Mouse (Mus musculus) cerebellum, adult 18-20 months (tissue): ENCODE results near the gene 2300009A05Rik.

Source experiments
- DNase-seq, 2 experiments: peaks; one replicate each; pipeline ENCODE4 v3.0.0; 2021

The 2300009A05Rik gene

DNA sequence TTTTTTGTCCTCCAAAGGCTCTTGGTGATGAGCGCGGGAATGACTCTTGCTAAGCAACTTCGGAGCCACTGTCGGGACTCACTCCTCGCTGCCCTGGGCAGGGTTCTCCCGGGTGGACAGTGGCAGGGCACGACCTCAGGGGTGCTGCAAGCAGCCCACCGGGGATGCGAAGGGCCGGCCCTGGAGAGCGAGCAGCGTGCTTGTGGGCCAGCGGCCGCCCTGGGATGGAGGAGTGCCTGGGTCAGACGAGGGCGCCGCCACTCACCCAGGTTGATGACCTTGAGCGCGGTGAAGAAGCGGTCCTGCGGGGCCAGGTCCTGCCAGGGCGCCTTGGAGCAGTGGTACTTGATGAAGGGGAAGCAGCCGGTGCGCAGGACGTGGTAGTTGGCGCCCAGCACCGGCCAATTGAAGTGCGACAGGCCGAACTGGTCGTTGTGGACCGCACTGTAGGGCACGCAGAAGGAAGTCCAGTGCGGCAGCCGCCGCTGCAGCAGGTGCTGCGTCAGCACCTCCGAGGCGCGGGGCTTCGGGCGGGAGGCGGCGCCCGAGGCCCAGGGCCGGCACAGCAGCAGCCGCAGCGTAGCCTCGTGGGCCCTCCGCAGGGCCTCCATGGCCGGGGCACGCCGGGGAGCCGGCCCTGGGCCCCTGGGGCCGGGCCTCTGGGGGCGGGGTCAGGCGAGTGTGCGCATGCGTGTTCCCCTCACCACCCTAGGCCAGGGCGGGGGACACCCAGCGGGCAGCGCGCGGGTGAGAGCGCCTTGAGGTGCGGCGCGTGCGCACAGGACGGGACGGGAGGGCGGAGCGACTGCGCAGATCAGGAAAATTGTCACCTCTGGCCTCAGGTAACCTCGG lies at the start of gene 2300009A05Rik:
Gene 2300009A05Rik (minus strand): TSS at position 636 of the 852 bp plus-strand sequence.
- DNase-seq, result peak; percentile 95 to 98

DNA sequence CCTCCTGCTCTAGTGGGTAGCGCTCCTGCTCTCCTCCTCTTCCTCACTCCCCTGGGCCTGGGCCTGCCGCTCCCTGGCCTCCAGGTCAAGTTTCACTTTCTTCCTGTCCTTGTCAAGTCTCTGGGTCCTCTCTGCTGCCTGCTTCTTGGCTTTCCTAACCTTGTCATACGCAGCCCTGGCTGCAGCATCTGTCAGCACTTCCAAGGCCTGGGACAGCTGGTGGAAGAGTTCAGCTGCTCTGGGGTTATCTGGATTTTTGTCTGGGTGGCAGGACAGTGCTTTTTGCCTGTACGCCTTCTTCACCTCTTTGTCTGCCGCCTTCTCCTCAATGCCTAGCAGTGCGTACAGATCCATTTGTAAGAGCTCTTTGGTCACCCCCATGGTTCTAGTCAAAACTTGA lies 44.6 kb upstream of the 2300009A05Rik start:
- no peak for DNase-seq

DNA sequence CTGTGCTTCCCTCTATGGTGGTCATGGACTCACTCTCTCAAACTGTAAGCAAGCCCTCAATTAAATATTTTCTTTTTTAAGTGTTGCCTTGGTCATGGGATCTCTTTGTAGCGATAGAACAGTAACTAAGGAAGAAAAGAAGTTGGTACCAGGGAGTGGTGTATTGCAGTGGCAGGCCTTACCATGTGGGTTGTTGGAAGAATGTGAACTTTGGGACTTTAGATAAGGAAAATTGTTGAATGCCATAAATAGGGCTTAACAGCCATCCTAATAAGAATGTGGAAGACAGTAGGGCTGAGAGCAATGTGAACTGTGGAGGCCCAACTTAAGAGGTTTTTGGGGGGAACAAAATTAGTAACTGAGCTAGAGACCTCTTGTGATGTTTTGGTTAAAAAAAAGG lies 31.6 kb upstream of the 2300009A05Rik start:
- DNase-seq, result no peak

DNA sequence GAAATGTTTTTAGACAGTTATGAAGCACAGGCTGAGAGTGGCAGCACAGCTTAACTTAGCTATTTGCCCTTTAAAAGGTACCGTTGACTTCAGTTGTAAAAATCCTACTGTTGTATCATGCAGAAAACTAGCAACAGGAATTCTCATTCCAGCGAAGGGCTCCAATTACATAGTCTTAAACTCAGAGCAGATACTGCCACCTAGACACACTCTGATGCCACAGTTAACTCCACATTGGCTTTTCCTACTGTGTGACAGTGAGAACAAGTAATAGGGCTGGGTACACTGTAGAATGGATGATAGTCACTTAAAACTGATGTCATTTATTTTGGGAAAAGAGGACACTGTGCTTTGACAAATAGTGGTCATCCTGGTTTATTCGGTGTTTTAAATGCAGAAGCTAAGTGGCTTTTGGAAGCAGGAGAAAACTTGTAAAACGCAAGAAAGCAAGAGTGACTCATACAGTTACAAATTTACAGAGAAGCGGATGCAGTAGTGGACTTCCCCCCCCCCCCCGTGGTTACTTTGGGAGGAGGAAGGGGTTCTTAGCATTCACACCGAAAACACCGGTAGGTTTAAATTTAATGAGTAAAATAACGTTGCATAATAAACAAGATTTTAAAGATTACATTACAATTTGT lies 22.2 kb upstream of the 2300009A05Rik start:
- DNase-seq, result peak; percentile 5 to 9

DNA sequence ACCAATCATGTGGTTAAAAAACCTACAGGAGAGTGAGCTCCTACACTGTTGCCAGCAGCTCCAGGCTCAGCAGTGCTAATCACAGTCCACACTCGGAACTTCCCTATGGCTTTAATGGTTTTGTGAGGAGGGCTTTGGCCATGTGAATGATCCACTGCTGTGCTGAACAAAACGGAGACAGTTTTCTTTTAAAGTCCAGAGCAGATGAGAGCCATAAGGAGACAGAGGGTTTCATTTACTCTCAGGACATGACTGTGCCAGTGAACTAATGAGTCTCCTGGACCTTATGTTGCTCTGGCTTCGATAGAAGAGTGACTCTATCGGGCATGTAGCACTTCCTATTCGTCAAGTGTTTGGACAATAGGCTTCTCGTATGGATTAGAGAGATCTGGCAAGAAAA lies 21.4 kb upstream of the 2300009A05Rik start:
- DNase-seq, result peak; percentile 37 to 38

DNA sequence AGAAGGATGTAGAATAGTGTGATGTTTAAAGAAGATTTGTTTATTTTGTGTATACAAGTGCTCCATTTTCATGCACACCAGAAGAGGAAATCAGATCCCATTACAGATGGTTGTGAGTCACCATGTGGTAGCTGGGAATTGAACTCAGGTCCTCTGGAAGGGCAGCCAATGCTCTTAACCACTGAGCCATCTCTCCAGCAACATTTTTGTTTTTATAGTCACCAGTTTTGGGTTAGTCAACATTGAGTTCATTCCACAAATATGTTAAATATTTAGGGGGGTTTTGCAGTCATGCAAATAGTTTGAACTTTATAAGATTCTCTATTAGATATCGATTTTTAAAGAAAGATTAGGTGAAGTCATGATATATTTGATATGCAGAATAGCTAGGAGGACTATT lies 1.1 kb upstream of the 2300009A05Rik start:
- DNase-seq, result no peak

DNA sequence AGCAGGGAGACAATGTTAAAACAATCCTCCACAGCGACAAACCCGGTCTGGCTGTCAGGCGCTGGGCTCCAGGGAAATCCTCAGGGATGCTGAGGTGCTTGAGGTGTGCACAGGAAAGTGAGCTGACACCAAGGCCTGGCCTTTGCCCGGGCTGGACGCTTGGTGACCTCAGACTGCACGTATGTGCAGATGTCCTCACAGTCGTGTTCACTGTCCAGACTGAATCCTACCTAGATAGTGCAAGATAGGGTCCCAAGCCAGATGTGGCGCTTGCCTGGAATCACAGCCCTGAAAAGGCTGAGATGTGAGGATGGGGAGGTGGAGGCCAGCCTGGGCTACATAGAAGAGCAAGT lies 393 bp upstream of the 2300009A05Rik start:
- no peak for DNase-seq

DNA sequence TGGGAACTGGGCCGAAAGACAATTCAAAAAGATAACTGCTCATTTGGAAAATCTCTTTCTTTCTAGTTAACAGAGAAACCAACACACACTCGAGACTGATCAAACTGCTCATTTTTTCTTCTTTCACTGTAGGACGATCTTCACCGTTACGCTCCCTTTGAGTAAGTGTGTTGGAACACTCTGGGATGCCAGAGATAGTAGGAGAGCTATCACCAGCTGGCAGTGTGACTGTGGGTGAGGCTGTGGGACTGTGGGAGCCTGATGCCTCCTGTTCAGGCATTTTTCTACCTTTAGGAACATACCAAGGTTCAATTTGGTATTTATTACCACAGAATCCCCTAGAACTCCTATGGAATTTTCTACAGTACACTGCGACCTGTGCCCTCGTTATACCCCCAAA lies 3.4 kb downstream of the 2300009A05Rik start:
- peak; percentile 12 to 36 for DNase-seq

DNA sequence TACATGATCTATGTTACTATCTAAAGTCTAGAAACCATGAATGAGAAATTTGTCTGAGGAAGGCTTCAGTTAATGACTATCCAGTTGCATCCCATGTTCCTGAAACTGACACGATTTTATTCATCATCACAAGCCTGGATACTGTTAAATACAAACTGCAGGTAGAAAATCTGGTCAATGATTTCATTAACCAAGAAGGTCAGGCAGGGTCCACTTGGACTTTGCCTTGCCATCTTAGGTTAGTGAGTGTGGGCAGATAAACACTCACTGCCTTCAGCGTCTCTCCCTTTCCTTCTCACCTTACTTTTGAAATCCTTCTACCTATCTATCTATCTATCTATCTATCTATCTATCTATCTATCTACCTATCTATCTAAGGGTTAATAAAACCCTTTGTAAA lies 7.7 kb downstream of the 2300009A05Rik start:
- no peak for DNase-seq

DNA sequence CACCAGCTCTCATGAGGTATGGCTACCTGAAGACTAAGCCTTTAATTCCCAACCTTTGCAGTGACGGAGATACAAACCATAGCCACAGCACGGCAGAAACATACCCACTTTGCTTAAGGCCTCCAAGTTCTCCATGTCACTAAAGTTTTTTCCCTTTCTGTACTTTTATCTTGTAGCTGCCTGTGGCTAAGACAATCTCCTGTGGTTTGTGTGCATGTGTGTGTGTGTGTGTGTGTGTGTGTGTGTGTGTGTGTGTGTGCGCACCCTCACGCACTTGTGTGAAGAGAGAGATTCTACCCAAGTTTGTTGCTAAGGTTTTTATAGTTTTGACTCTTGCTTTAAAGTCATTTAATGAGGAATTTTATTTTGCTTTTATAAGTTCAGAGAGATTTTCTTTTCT lies 16.3 kb downstream of the 2300009A05Rik start:
- no peak for DNase-seq

DNA sequence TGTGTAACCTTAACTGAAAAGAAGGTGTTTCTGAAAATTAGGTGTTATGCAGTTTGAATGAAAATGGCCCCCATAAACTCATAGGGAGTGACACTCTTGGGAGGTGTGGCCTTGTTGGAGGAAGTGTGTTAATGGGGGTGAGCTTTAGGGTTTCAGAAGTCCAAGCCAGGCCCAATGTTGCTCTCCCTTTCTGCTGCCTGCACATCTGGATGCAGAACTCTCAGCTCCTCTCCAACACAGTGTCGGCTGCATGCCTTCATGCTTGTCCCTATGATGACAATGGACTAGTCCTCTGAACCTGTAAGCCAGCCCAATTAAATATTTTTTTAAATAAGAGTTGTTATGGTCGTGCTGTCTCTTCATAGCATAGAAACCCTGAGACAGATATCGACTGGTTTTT lies 18.7 kb downstream of the 2300009A05Rik start:
- DNase-seq, result no peak

DNA sequence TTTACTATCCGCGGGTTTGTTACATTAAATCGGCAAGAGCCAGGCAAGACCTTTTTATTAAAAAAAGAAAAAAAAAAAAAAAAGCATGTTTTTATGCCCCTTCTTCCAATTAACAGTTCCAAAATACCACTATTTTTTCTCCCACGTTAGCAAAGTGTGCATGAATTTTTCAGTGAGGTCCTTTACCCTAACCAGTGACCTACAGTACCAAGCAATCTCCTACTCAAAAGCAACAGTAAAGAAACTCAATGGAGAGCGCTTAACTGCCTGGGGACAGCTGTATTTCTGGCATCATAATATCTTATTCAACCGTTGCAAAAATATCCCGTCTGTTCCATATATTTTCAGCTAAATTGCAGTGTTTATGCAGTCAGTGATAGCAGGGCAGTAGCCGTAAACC lies 20.9 kb downstream of the 2300009A05Rik start:
- DNase-seq, result no peak

DNA sequence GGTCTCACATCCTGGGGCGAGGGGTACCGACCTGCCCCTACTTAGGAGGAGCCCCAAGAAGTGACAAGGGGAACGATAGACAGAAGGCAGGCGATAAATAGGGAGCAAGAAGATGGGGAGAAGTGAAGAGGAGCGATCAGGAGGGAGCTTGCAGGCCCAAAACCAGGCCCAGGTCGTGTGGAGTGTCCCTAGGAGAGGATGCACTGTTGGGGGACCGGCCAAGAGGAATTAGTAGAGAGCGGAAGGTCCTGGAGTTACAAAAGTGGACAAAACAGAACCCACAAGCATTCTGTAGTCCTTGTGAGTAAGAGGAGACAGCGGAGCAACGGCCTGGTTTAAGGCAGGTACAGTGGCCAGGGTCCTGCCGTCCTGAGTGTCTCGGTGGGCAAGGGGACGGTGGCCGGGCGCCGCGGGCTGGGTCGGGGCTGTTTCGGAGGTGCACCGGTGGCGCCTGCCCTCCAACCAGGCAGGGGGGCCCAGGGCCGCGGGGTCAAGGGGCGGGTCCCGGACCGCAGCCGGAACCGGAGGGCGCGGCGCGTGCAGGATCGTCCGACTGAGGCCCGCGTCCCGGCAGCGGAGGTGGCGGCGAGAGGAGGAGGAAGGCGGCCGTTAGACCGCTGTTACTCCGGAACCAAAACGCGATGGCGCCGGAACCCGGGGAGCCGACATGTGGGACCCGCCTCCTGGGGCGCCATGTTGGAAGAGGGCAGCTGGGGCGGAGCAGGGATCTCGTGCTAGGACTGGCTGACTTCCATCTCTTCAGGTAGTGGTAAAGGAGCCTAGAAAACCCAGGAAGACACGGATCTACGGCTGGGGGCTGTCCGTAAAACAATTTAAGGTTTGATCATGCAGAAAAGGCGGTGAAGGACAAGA lies 21.5 kb downstream of the 2300009A05Rik start, which contains the start of gene Map2k5:
Gene Map2k5 (minus strand): TSS at position 633 of the 873 bp plus-strand sequence.
- peak; percentile 93 to 95 for DNase-seq

DNA sequence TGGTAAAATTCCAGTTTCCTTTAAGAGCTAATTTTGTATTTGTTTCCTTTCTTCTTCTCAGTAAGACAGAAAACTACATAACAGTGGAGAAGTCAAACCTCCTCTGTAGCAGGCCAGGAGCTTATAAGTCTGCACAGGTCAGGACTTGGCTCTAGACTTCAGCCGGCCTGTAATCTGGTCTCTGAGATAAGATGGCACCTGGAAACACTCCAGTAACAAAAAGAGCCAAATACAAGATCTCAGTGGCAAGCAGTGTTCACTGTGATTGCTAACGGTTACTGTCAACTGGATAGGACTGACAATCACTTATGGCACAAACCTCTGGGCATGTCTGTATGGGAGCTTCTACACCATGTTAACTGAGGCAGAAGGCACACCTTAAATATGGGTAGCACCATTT lies 25.7 kb downstream of the 2300009A05Rik start:
- DNase-seq, result no peak

DNA sequence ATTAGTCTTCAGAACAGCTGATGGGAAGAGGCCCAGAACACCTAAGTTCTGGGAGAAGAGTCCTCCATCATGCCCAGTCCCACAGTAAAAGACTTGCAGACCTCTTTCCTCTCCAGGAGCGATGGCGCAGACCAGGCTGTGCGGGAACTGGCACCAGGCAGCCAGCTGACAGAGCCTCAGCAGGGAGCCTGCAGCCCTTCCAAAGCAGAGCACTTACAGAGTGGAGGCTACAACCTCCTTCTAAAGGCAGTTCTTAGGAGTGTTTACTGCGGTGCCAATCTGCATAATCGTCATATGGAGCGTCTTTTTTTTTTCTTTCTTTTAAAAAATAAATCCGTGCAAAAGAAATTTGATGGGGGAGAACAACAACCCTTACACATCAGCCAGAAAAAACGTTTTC lies 26.5 kb downstream of the 2300009A05Rik start:
- DNase-seq, result peak; percentile 62 to 68

DNA sequence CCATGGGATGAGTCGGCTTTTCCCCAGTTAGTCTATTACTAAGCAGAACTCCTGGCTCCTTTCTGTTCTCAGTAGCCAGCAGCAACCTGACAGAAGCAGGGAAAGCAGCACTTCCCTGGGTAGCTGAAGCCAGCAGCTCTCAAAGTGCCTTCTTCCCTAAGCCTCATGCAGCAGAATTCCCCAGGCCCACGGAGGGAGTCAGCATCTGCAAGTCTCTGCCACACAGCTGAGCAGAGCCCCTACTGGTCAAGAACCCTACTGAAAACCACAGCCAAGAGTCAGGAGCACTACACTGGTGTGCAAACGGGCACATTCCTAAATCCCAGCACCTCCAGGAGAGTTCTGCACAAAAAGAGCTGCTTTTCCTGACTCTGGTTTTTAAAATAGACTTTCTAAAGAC lies 38.6 kb downstream of the 2300009A05Rik start:
- no peak for DNase-seq

DNA sequence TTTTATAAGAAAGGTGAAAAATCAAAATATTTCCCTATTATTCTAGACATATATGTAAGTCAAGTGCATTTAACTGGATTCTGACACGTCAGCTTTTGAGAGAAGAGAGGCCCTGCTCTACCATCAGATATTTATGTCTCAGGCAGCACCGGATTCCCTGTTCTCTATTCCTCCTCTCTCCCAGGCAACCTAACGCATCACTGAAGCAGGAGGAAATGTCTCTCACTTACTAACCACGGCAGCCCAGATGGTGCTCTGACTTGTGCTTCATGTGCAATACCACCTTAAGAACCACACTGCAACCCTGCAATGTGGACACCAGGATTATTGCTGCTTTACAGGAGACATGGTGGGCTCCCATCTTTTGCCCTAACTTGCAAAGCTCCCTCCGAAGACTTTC lies 40.0 kb downstream of the 2300009A05Rik start:
- no peak for DNase-seq

DNA sequence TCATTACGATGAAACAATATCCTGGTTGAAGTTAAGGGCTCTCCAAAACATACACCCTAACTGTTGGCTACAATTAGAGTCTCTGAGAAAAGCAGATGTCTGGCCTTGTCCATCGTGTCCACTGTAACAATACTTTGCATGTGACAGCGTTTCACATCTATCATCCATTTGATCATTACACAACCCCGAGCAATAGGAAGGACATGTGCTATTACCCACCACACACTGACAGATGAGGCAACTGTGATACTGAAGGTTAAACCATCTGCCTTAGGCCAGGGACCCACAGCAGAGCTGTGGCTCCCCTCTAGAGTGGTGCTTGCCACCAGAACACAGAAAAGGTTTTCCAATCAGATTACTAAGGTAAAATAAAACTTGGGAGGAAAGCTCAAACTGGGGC lies 42.3 kb downstream of the 2300009A05Rik start:
- no peak for DNase-seq

DNA sequence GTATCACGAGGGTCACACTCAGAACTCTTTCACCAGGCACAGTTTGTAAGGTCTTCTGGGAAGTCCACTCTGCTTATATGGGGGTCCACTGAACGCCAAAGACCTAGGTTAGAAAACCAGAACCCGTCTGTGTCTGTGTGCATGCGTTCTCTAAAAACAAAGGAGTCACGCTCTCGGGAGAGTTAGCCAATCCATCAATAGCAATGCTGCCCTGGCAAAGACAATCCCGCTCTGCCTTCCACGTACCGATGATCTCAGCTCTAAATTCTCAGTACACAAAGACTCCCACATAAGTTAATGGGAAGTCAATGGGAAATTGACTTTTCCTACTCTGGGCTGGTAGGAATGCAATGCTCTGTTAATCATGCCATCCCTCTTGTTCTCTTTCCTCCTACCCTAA lies 42.8 kb downstream of the 2300009A05Rik start:
- DNase-seq, result no peak

DNA sequence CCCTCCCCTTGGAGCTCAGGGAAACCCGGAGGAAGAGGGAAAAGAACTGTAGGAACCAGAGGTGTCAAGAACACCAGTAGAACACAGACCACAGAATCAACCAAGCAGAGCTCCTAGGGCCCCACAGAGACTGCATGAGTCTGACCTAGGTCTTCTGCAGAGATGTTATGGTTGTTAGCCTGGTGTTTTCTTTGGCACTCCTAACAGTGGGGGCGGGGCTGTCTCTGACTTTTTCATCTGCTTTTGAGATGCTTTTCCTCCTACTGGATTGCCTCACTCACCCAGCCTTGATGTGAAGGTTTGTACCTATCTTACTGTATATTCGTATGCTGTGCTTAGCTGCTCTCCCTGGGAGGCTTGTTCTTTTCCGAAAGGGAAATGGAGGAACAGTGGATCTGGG lies 44.9 kb downstream of the 2300009A05Rik start:
- no peak for DNase-seq

DNA sequence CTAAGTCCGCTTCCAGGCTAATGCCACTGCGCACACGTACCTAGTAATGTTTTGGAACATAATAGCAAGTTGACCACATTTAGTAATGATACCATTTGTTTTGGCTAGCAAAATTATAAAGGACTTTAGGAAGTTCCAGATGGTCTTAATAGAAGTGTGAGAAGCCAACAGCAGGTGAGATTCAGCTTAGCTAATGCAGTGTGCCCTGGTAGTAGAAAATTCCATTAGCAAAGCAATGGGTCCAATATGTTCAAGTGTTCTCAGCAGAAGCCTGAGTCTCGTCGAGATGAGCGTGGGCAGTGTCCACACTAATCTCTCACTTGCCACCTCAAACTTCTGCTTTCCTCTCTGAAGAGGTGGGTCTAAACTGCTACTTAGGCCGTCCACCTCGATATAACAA lies 49.0 kb downstream of the 2300009A05Rik start:
- no peak for DNase-seq

DNA sequence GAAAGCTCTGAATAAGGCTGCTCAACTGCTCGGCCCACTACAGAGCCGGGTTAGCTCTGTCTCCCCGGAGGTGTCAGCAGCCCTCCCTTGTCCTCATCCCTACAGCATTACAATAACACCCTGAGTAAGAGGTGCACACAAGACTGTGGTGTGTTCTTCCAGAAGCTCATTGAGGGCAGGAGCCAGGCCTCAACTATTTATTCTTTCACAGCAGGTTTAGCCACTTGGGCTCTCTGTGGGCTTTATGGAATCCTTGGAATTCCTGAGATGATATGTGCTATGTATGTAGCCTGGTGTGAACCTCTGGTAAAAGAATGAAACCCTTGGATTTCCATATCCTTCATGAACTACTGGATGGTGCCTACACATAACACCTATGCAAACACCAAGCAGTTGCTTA lies 49.8 kb downstream of the 2300009A05Rik start:
- no peak for DNase-seq

DNA sequence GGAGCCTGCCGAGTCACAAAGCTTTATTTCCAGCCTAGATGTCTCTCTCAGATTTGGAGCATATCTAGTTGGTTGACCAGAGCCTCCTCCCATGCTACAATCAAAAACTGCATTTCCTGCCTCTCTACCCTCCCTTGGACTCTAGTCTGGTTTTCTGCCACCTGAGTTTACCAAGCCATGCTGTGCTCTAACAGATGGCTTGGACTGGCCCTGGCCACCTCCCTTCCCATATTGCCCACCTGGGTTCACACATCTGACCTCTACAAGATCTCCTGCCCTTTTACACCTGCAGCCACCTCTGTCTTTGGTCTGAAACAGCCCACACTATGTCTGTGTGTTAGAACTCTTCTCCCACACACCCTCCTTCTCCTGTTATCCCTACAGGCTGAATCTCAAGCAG lies 50.9 kb downstream of the 2300009A05Rik start:
- peak; percentile 36 to 48 for DNase-seq
